Mouse (Mus musculus): ENCODE results near the gene Prkce.

Prkce gene

GRCm38 (mm10) chr17:86535827-86536656, 368.5 kb downstream of the Prkce start:
- in situ Hi-C loops (cut with MboI, MseI), result loop anchor here (5.0 to 10.0 kb wide), 2 partner anchors 279 to 371 kb away; no protein-coding TSS in a partner anchor

GRCm38 (mm10) chr17:86539881-86540430, 372.4 kb downstream of the Prkce start:
- in situ Hi-C loops (cut with MboI, MseI), result loop anchor here (5.0 to 10.0 kb wide), 2 partner anchors 275 to 367 kb away; no protein-coding TSS in a partner anchor

- in situ Hi-C loops (cut with MboI, MseI), result no loop called here
Observed at GRCm38 (mm10) chr17:86546529-86546928, 378.9 kb downstream of the Prkce start.

- in situ Hi-C loops (cut with MboI, MseI), result no loop called here
Observed at GRCm38 (mm10) chr17:86549128-86549527, 381.5 kb downstream of the Prkce start.

GRCm38 (mm10) chr17:86551561-86551960, 384.0 kb downstream of the Prkce start:
- in situ Hi-C loops (cut with MboI, MseI), result no loop called here

- in situ Hi-C loops (cut with MboI, MseI), result no loop called here
Observed at GRCm38 (mm10) chr17:86551995-86552394, 384.4 kb downstream of the Prkce start.

GRCm38 (mm10) chr17:86559206-86559891, 391.8 kb downstream of the Prkce start:
- in situ Hi-C loops (cut with MboI, MseI), result no loop called here

- in situ Hi-C loops (cut with MboI, MseI), result no loop called here
Observed at GRCm38 (mm10) chr17:86560499-86560898, 392.9 kb downstream of the Prkce start.

- in situ Hi-C loops (cut with MboI, MseI), result loop anchor here in 1 of 2 experiments (10.0 kb wide), 1 partner anchor 1536 kb away; no protein-coding TSS in a partner anchor
Observed at GRCm38 (mm10) chr17:86570491-86570890, 402.9 kb downstream of the Prkce start.

- in situ Hi-C loops (cut with MboI, MseI), result loop anchor here in 1 of 2 experiments (10.0 kb wide), 1 partner anchor 1536 kb away; no protein-coding TSS in a partner anchor
Observed at GRCm38 (mm10) chr17:86571266-86571665, 403.7 kb downstream of the Prkce start.

- in situ Hi-C loops (cut with MboI, MseI), result loop anchor here in 1 of 2 experiments (10.0 kb wide), 1 partner anchor 1537 kb away; no protein-coding TSS in a partner anchor
Observed at GRCm38 (mm10) chr17:86572136-86572535, 404.6 kb downstream of the Prkce start.

GRCm38 (mm10) chr17:86572576-86572975, 405.0 kb downstream of the Prkce start:
- in situ Hi-C loops (cut with MboI, MseI), result loop anchor here in 1 of 2 experiments (10.0 kb wide), 1 partner anchor 1538 kb away; no protein-coding TSS in a partner anchor

GRCm38 (mm10) chr17:86573596-86574248, 406.1 kb downstream of the Prkce start:
- in situ Hi-C loops (cut with MboI, MseI), result loop anchor here in 1 of 2 experiments (10.0 kb wide), 1 partner anchor 1539 kb away; no protein-coding TSS in a partner anchor

GRCm38 (mm10) chr17:86580724-86581123, 413.1 kb downstream of the Prkce start:
- in situ Hi-C loops (cut with MboI, MseI), result no loop called here

GRCm38 (mm10) chr17:86582341-86582740, 414.8 kb downstream of the Prkce start:
- in situ Hi-C loops (cut with MboI, MseI), result no loop called here

GRCm38 (mm10) chr17:86586441-86586840, 418.9 kb downstream of the Prkce start:
- in situ Hi-C loops (cut with MboI, MseI), result no loop called here

GRCm38 (mm10) chr17:86588704-86589449, 421.3 kb downstream of the Prkce start:
- in situ Hi-C loops (cut with MboI, MseI), result no loop called here

- in situ Hi-C loops (cut with MboI, MseI), result no loop called here
Observed at GRCm38 (mm10) chr17:86589681-86590080, 422.1 kb downstream of the Prkce start.

- in situ Hi-C loops (cut with MboI, MseI), result no loop called here
Observed at GRCm38 (mm10) chr17:86591241-86591640, 423.7 kb downstream of the Prkce start.

GRCm38 (mm10) chr17:86592991-86593586, 425.5 kb downstream of the Prkce start:
- in situ Hi-C loops (cut with MboI, MseI), result no loop called here

Measured in T-helper 17 cell (primary cell).